Mouse (Mus musculus) lung, postnatal 0 days (tissue): Measurements from ENCODE around the gene Ccdc107.

Source experiments
- CTCF ChIP-seq: IDR thresholded peaks from 2 replicates; pipeline ENCODE4 v1.5.1; 2016; ENCODE audit warnings: antibody characterized with exemption, mild to moderate bottlenecking
- EP300 ChIP-seq: IDR thresholded peaks from 2 replicates; pipeline ENCODE4 v1.6.1; 2016; ENCODE audit warnings: antibody characterized with exemption, mild to moderate bottlenecking, control low read depth

DNA sequence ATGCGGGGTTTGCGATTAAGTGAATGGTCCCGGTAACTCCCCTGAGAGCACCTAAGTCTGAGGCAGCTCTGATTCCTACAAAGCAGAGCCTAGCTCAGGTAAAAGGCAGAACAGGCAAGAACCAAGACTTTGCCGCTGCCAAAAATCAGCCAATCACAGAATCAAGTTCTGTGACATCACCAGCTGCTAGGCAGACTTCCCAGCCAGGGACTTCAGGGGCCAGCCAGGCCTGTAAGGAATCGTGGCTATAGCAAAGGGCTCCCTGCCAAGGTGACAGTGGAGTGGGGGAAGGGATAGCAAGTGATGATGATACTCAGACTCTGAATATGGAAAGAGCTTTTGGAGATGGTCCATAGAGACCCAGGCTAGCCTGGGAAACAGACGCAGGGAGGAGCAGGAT lies 27.3 kb downstream of the Ccdc107 start:
- TF ChIP-seq CTCF (no peak), EP300 (no peak)
